Mouse (Mus musculus) heart, adult 2 months (tissue): ENCODE measurements at regions not wholly inside any gene's neighbourhood (a gene's known extent, or its start where the extent isn't known, plus 50 kb on each side); places are given as distances from the start of the nearest gene placed in this dataset.

Experiments
- DNase-seq, 2 experiments: peaks; one replicate each; pipeline ENCODE4 v3.0.0; 2021
- H3K27ac ChIP-seq: fragments of 200-600 bp; 2 replicates; pipeline ENCODE4 v1.8.1; 2022
- H3K27me3 ChIP-seq: fragments of 200-500 bp; 2 replicates; pipeline ENCODE4 v1.6.1; 2012; ENCODE audit warnings: mild to moderate bottlenecking, low read length, inconsistent platforms, mixed read lengths; ENCODE audit not compliant: control insufficient read depth, insufficient read depth
- H3K36me3 ChIP-seq: fragments of 200-500 bp; 2 replicates; pipeline ENCODE4 v1.6.1; 2012; ENCODE audit warnings: low read length, inconsistent platforms; ENCODE audit not compliant: control insufficient read depth, insufficient read depth
- H3K4me1 ChIP-seq: fragments of 200-500 bp; 2 replicates; pipeline ENCODE4 v1.6.1; 2011; ENCODE audit warnings: low read length; ENCODE audit not compliant: control insufficient read depth, insufficient read depth
- H3K4me3 ChIP-seq: fragments of 200-600 bp; 2 replicates; pipeline ENCODE4 v1.8.1; 2022
- H3K79me2 ChIP-seq: fragments of 200-500 bp; replicated peaks from 2 replicates; pipeline ENCODE4 v1.6.1; 2012; ENCODE audit warnings: mild to moderate bottlenecking, inconsistent platforms, low read length, moderate library complexity, mixed read lengths; ENCODE audit not compliant: control insufficient read depth, insufficient read depth
- H3K9ac ChIP-seq: fragments of 200-500 bp; 2 replicates; pipeline ENCODE4 v1.6.1; 2012; ENCODE audit warnings: low read depth, mild to moderate bottlenecking, control low read depth, inconsistent platforms, low read length, mixed read lengths
- CTCF ChIP-seq: fragments of 200-600 bp; IDR thresholded peaks from 2 replicates; pipeline ENCODE4 v1.8.1; 2022; ENCODE audit warnings: antibody characterized with exemption, mild to moderate bottlenecking, moderate library complexity
- EP300 ChIP-seq: fragments of 200-500 bp; IDR thresholded peaks from 2 replicates; pipeline ENCODE4 v1.6.1; 2011; ENCODE audit warnings: low read depth, low read length, control low read depth; ENCODE audit not compliant: insufficient read depth
- POLR2A ChIP-seq: fragments of 200-500 bp; IDR thresholded peaks from 2 replicates; pipeline ENCODE4 v1.6.1; 2011; ENCODE audit warnings: mild to moderate bottlenecking, low read depth, low read length, control low read depth; ENCODE audit not compliant: insufficient read depth
- WGBS: fragments of 180-500 bp; shearing (Covaris S2); methylation state at CpG from one replicate; pipeline ENCODE4 v1.1.7; 2018; 5-methylcytosine and 5-hydroxymethylcytosine counted together
- intact Hi-C: fragments of 180-260 bp; cut with DNase I; formaldehyde crosslinking; loops from one replicate; pipeline ENCODE4 v1.15.1; 2025

DNA sequence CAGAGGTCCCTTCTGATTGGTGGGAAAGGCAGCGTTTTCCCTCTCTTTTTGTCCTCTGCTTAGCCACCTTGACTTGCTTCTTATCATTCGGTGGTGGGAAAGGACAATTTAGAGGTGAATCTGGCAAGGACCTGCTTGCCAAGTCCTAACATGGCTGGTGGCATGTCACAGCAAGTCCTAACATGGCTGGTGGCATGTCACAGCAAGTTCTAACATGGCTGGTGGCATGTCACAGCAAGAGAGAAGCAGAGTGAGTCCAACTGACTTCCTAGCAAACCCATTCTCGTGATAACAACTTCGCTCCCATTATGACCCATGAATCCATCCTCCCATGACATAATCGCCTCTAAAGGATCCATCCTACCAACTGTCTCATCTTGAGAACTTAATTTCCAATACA is 183.1 kb downstream of the Lmo4 start:
- no peaks in the 10 kb centered on the region for H3K4me1 ChIP-seq
- H3K79me2 ChIP-seq, result no peaks in the 10 kb centered on the region
- 83% methylated on average over 5 of the region's 5 CpGs for WGBS
- H3K4me3 ChIP-seq, result no peak overlapping the region
- no peak for DNase-seq
- TF ChIP-seq POLR2A, result no peak
- H3K27ac ChIP-seq, result no peak overlapping the region
- no peaks in the 10 kb centered on the region for H3K27me3 ChIP-seq
- intact Hi-C loops, result no loop called here
- no peaks in the 10 kb centered on the region for H3K36me3 ChIP-seq
- H3K9ac ChIP-seq, result no peak overlapping the region

DNA sequence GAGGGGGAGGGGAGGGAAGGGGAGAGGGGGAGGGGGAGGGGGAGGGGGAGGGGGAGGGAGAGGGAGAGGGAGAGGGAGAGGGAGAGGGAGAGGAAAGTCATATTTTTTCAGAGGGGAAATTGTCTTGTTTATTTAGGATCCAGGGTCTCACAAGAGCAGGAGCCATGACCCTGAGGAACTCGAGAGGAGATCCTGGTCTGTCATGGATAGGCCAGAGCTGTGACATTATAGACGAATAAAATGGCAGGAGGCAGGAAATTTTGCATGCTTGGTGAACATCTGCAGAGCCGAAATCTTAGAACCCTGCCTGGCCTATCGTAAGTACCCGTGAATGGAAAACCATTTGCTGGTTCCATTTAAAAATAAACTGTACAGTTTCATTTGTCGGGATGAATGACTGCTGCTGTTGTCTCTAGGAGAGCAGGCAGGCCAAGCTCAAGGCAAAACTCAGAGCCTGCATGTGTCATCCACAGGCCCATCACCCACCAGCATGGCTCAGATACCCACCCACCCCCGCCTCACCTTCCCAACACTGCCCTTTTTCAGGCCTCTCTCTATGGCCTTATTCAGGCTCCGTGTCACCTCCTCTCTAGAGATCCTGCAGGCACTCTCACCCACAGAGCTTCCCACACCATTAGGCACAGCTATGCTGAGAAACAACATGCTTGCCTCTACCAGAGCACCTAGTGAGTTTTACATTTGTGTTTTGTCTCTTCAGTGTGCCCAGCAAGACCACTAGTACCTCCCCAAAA is 184.7 kb downstream of the Lmo4 start:
- no peaks in the 10 kb centered on the region for H3K36me3 ChIP-seq
- H3K79me2 ChIP-seq, result no peaks in the 10 kb centered on the region
- TF ChIP-seq EP300 (no peak), CTCF (no peak), POLR2A (no peak)
- H3K27me3 ChIP-seq, result no peaks in the 10 kb centered on the region
- intact Hi-C loops, result no loop called here
- DNase-seq, result no peak
- H3K4me3 ChIP-seq, result no peak overlapping the region
- H3K27ac ChIP-seq, result no peak overlapping the region
- H3K4me1 ChIP-seq, result no peaks in the 10 kb centered on the region
- no peak overlapping the region for H3K9ac ChIP-seq
- WGBS, result 78% methylated on average over 8 of the region's 8 CpGs

DNA sequence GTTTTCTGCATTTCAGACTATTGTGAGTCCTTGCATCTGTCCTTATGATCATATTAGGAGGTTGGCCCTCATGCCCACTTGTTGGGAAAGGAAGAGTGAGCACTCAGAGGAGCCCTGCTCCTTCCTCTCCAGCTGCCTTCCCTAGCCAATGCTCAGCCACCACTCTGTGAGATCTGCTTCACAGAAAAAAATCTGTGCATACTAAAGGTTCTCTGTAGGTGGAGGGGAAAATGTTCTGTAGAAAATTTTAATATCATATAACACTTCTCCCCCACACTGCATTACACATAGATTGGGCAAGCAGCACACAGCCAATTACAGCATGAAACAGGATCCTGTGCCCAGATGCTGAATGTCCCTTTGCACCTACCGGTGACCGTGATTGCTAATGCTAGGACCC is 185.7 kb downstream of the Lmo4 start:
- intact Hi-C loops, result no loop called here
- Histone ChIP-seq H3K9ac (no peak overlapping the region), H3K27me3 (no peaks in the 10 kb centered on the region), H3K4me1 (no peaks in the 10 kb centered on the region), H3K79me2 (no peaks in the 10 kb centered on the region), H3K27ac (no peak overlapping the region), H3K4me3 (no peak overlapping the region), H3K36me3 (no peaks in the 10 kb centered on the region)
- WGBS, result 94% methylated on average over 2 of the region's 2 CpGs
- DNase-seq, result no peak
- TF ChIP-seq EP300, result no peak
- no peak for TF ChIP-seq CTCF
- TF ChIP-seq POLR2A, result no peak

DNA sequence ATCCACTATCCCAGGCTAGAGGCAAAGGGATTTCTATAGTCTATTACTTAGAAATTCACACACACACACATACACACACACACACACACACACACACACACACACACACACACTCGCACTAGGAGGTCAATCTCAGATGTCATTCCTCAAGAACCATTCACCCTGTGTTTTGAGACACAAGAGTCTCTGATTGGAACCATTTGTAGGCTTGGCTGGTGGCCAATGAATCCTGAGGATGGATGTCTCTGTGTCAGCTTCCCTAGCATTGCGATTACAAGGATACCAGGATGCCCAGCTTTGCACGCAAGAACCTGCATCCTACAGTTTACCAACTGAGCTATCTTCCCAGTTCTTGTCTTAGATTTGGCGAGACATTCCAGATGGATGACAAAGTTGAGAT is 186.5 kb downstream of the Lmo4 start:
- Histone ChIP-seq H3K36me3 (no peaks in the 10 kb centered on the region), H3K27ac (no peak overlapping the region), H3K79me2 (no peaks in the 10 kb centered on the region), H3K4me3 (no peak overlapping the region), H3K27me3 (no peaks in the 10 kb centered on the region), H3K4me1 (no peaks in the 10 kb centered on the region), H3K9ac (no peak overlapping the region)
- no peak for TF ChIP-seq CTCF
- TF ChIP-seq EP300, result no peak
- TF ChIP-seq POLR2A, result no peak
- WGBS, result 62% methylated on average over 4 of the region's 4 CpGs
- intact Hi-C loops, result no loop called here
- DNase-seq, result no peak

DNA sequence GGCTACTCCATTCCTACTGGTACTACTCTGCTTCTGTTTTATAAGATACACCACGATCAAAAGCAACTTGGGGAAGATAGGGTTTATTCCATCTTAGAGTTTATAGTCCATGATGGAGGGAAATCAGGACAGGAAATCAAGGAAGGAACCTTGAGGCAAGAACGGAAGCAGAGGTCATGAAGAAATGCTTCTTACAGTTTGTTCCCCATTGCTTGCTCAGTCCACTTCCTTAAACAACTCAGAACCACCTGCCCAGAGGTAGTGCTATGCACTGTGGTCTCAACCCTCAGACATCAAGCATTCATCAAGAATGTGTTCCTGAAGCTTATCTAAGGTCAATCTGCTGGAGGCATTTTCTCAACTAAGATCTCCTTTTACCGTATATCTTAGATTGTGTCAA is 189.8 kb downstream of the Lmo4 start:
- WGBS, result 78% methylated on average over 3 of the region's 3 CpGs

DNA sequence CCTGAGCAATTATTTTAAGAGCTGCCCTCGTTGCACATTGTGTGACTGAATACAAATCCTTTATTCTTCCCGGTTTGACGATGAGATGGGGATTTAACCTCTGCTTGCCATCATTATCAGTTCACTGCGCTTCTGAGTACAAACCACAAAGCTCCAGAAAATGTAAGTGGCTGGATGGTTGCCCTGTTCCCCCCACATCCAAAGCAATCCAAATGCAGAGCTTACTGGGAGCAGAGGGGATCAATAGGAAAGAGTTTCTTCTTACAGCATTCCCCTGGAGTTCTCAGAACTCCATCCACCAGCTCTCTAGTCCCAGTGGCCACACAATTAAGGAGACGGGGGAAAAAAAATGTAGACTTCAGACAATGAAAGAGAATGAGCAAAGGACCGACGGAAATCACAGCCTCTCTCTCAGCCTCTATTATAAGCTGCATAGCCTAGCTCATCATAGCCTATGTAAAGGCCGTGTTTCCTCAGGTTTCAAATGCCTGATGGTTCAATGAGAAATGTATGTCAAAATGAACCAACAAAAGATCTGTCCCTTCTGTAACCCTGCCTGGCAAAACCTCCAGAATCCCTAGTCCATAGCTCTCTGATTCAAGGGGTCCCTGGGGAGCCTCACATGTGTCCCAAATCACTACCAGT is 191.4 kb downstream of the Lmo4 start:
- H3K36me3 ChIP-seq, result no peaks in the 10 kb centered on the region
- H3K27ac ChIP-seq, result no peak overlapping the region
- TF ChIP-seq POLR2A, result no peak
- H3K4me3 ChIP-seq, result no peak overlapping the region
- no peak overlapping the region for H3K9ac ChIP-seq
- WGBS, result 69% methylated on average over 8 of the region's 8 CpGs
- intact Hi-C loops, result no loop called here
- no peaks in the 10 kb centered on the region for H3K79me2 ChIP-seq
- no peaks in the 10 kb centered on the region for H3K27me3 ChIP-seq
- no peaks in the 10 kb centered on the region for H3K4me1 ChIP-seq
- DNase-seq, result no peak

More for the DNA sequence above, 189.8 kb downstream of the Lmo4 start:
- H3K9ac ChIP-seq, result no peak overlapping the region
- H3K27me3 ChIP-seq, result no peaks in the 10 kb centered on the region
- H3K27ac ChIP-seq, result no peak overlapping the region
- H3K36me3 ChIP-seq, result no peaks in the 10 kb centered on the region
- H3K79me2 ChIP-seq, result no peaks in the 10 kb centered on the region
- no peak overlapping the region for H3K4me3 ChIP-seq
- no peak for DNase-seq
- intact Hi-C loops, result no loop called here
- H3K4me1 ChIP-seq, result no peaks in the 10 kb centered on the region
- TF ChIP-seq POLR2A, result no peak
- TF ChIP-seq EP300, result no peak
- no peak for TF ChIP-seq CTCF
